Mouse (Mus musculus) kidney, adult 2 months (tissue): Measurements from ENCODE around the gene Preb. TPM values are rescaled to one million over a fixed set of nuclear protein-coding genes. Genes with fewer than 3 reads are reported as not detected.

ENCODE experiments used
- DNase-seq: peaks from one replicate; pipeline ENCODE4 v3.0.0; 2021
- H3K27ac ChIP-seq: fragments of 200-500 bp; 2 replicates; pipeline ENCODE4 v1.5.1; 2012; ENCODE audit warnings: low read depth, low read length, control low read depth, inconsistent platforms; ENCODE audit not compliant: insufficient read depth
- H3K27me3 ChIP-seq: fragments of 200-500 bp; replicated peaks from 2 replicates; pipeline ENCODE4 v1.6.1; 2012; ENCODE audit warnings: mild to moderate bottlenecking, moderate library complexity, low read length, inconsistent platforms; ENCODE audit not compliant: control insufficient read depth, insufficient read depth
- H3K36me3 ChIP-seq: fragments of 200-500 bp; 2 replicates; pipeline ENCODE4 v1.6.1; 2012; ENCODE audit warnings: mild to moderate bottlenecking, moderate library complexity, low read length, inconsistent platforms; ENCODE audit not compliant: control insufficient read depth, insufficient read depth
- H3K4me1 ChIP-seq: fragments of 200-500 bp; 2 replicates; pipeline ENCODE4 v1.6.1; 2011; ENCODE audit warnings: low read length; ENCODE audit not compliant: control insufficient read depth, insufficient read depth
- H3K4me3 ChIP-seq: fragments of 200-500 bp; 2 replicates; pipeline ENCODE4 v1.5.1; 2011; ENCODE audit warnings: mild to moderate bottlenecking, low read depth, low read length, control low read depth; ENCODE audit not compliant: insufficient read depth
- CTCF ChIP-seq: fragments of 200-500 bp; conservative IDR thresholded peaks from 2 replicates; pipeline ENCODE4 v1.5.1; 2011; ENCODE audit warnings: low read depth, mild to moderate bottlenecking, control low read depth, low read length, moderate library complexity, mixed read lengths; ENCODE audit not compliant: insufficient read depth, insufficient read length
- POLR2A ChIP-seq: fragments of 200-500 bp; IDR thresholded peaks from one replicate; pipeline ENCODE4 v1.6.1; 2011; ENCODE audit warnings: low read depth, low read length, control low read depth
- WGBS: fragments of 180-500 bp; shearing (Covaris S2); methylation state at CpG from one replicate; pipeline ENCODE4 v1.1.7; 2018; 5-methylcytosine and 5-hydroxymethylcytosine counted together
- polyA plus RNA-seq: library from polyadenylated mRNA; depleted of rRNA; stranded (reverse); fragments of >200 nt; gene quantifications from 2 replicates; pipeline ENCODE4 v1.2.3, GENCODE M21; 2012; rRNA removed

Preb gene
- polyA plus RNA-seq, 1 experiment = 346 TPM

DNA sequence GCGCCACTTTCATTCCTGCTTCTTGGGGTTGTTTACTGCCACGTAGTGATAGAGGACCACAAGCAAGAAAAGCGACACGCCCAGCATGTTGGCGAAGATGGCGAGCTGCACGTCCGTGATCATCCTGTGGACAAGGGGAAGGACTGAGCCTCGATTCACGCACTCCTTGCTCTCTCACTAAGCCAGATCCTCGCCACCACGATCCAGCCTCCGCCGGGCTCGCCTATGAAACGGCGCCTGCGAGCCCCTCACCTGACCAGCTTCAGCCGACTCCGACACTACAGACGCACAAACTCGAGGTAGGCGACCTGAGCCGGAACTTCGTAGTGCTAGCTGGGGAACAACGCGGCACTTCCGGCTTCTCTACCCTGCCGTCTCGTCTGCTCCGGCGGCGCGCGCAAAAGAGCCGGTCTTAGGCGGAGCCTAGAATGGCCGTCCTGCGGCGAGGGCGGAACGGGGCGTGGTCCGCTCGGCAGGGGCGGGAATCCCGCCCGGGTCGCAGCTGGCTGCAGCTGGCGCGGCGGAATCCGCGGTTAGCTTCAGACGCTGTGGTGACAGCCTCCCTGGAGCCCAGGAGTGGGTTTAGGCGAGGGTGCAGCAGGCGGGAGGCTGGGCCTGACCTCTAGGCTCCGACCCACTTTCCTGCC lies 52.6 kb downstream of the Preb start, which contains the start of gene Ost4:
Gene Ost4, minus strand, starts transcription at position 376 of the 647 bp plus-strand sequence.
- peak within 1 kb of the TSS; percentile 90 for H3K27ac ChIP-seq
- H3K4me1 ChIP-seq = peaks cover 36% of the 10 kb centered on the region
- H3K27me3 ChIP-seq = no peaks in the 10 kb centered on the region
- no peaks in the 10 kb centered on the region for H3K36me3 ChIP-seq
- TF ChIP-seq CTCF (no peak), POLR2A (no peak)
- WGBS = under 1% methylated on average over 58 of the region's 58 CpGs
- DNase-seq = peak; percentile 99
- H3K4me3 ChIP-seq = peak within 1 kb of the TSS; percentile 74

DNA sequence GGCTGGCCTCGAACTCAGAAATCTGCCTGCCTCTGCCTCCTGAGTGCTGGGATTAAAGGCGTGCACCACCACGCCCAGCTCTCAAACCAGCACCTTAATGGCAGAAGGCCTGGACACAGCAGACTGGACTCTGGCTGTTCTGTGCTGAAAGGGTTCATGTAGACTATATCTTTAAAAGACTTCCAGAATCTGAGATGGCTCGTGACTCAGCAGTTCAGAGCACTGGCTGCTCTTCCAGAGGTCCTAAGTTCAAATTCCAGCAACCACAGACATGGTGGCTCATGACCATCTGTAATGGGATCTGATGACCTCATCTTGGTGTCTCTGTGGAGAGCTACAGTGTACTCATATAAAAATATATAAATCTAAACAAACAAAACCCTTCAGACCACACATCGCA lies 58.3 kb downstream of the Preb start:
- no peak for TF ChIP-seq POLR2A
- no peak for TF ChIP-seq CTCF
- Histone ChIP-seq H3K36me3 (no peaks in the 10 kb centered on the region; the same call in 1 of the 2 replicates), H3K4me3 (no peak overlapping the region), H3K4me1 (peaks cover 5% of the 10 kb centered on the region; the same call in 1 of the 2 replicates), H3K27ac (no peak overlapping the region), H3K27me3 (no peaks in the 10 kb centered on the region)
- DNase-seq = peak; percentile 64
- 73% methylated on average over 5 of the region's 5 CpGs for WGBS

Other genes starting within 250 kb of the Preb start
- gene Dpysl5, start 248.8 kb downstream of the Preb start, polyA plus RNA-seq = 0.54 and 0.58 TPM in 2 replicates
- 44.3 and 45.3 TPM in 2 replicates for gene Mapre3, start 145.7 kb downstream of the Preb start, polyA plus RNA-seq
- gene Tmem214, start 92.3 kb downstream of the Preb start, polyA plus RNA-seq = 81.3 and 92.5 TPM in 2 replicates
- gene Agbl5, start 71.7 kb downstream of the Preb start, polyA plus RNA-seq = 22.6 and 24.1 TPM in 2 replicates
- 377 and 422 TPM in 2 replicates for gene Ost4, start 52.6 kb downstream of the Preb start, polyA plus RNA-seq
- 55.6 and 63.8 TPM in 2 replicates for gene Emilin1, start 47.0 kb downstream of the Preb start, polyA plus RNA-seq
- 1,147 and 1,266 TPM in 2 replicates for gene Khk, start 38.9 kb downstream of the Preb start, polyA plus RNA-seq
- gene Cgref1, start 14.8 kb downstream of the Preb start, polyA plus RNA-seq = 387 and 411 TPM in 2 replicates
- 0.16 and 0.22 TPM in 2 replicates for gene Tcf23, start 8.3 kb upstream of the Preb start, polyA plus RNA-seq
- 295 and 320 TPM in 2 replicates for gene Atraid, start 88.0 kb upstream of the Preb start, polyA plus RNA-seq
- gene Slc5a6, start 88.6 kb upstream of the Preb start, polyA plus RNA-seq = 81.5 and 121 TPM in 2 replicates
- gene Cad, start 94.4 kb upstream of the Preb start, polyA plus RNA-seq = 12.4 and 14.2 TPM in 2 replicates
- not detected in 2 replicates for gene Dnajc5g, start 145.9 kb upstream of the Preb start, polyA plus RNA-seq
- 0.14 and 0.24 TPM in 2 replicates for gene Slc30a3, start 147.9 kb upstream of the Preb start, polyA plus RNA-seq
- 0.05 and 3.9 TPM in 2 replicates for gene Trim54, start 156.4 kb upstream of the Preb start, polyA plus RNA-seq
- gene Ucn, start 178.5 kb upstream of the Preb start, polyA plus RNA-seq = not detected in 2 replicates
- 212 and 233 TPM in 2 replicates for gene Mpv17, start 193.9 kb upstream of the Preb start, polyA plus RNA-seq
- 1.6 and 2.1 TPM in 2 replicates for gene Gm29609, start 219.6 kb upstream of the Preb start, polyA plus RNA-seq
- gene Gtf3c2, start 219.8 kb upstream of the Preb start, polyA plus RNA-seq = 47.8 and 49.2 TPM in 2 replicates
- 94.1 and 95.5 TPM in 2 replicates for gene Snx17, start 232.9 kb upstream of the Preb start, polyA plus RNA-seq
- gene Eif2b4, start 233.1 kb upstream of the Preb start, polyA plus RNA-seq = 54.1 and 61.0 TPM in 2 replicates
- 22.9 and 29.8 TPM in 2 replicates for gene Zfp513, start 241.9 kb upstream of the Preb start, polyA plus RNA-seq